ENCODE assay signal across 19 mouse cellular contexts in the genomic region with DNA sequence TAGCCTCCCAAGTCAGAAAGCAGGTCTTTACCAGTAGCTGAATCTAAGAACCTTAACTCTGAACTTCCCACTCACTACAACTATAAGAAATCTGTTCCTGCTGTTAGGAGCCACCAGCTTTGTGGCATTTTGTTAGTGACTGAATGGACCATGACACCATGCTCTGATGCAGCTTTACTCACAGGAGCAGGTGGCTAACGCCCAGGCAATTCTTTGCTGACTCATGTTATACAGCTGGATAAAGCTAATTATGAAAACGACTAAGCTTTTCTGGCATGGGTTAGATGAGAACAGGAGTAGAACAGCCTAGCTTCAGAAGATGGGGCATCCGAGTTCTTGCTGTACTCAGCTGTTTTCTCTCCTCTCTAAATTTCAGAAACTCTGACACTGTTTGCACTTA. TPM values are rescaled to one million over a fixed set of nuclear protein-coding genes. Genes with fewer than 3 reads are reported as not detected.
"Had no signal": no experiment of that assay in that cellular context is flagged by ENCODE, and none has a peak within 500 bp of the region (broad histone marks: within the 10 kb centered on the region; RNA-seq: fewer than 3 reads in every experiment).

No protein-coding gene starts in this region.

- DNase-seq: kidney, adult 2 months; kidney, postnatal 14 days; lung, embryonic 14.5 days; lung, postnatal 10 days; retina, postnatal 1 day; thymus, postnatal 36 days had no signal

- H3K27me3 ChIP-seq: limb, embryonic 15.5 days; neural tube, embryonic 13.5 days; stomach, embryonic 15.5 days had no signal

- H3K36me3 ChIP-seq: intestine, embryonic 15.5 days; kidney, embryonic 15.5 days; limb, embryonic 15.5 days; liver, embryonic 12.5 days; midbrain, embryonic 12.5 days; neural tube, embryonic 13.5 days; stomach, embryonic 15.5 days had no signal

- ATAC-seq: intestine, embryonic 15.5 days; liver, embryonic 12.5 days; midbrain, embryonic 16.5 days had no signal

- H3K4me3 ChIP-seq: intestine, embryonic 15.5 days; kidney, embryonic 15.5 days; left cerebral cortex, adult 2 months; limb, embryonic 15.5 days; liver, embryonic 12.5 days; megakaryocyte, embryonic 14.5 days; midbrain, embryonic 12.5 days; neural tube, embryonic 13.5 days; stomach, embryonic 15.5 days had no signal

RNA-seq across cellular contexts. Expression of a gene that starts 48.7 kb away (rescaled TPM):
- total RNA-seq: left cerebral cortex, adult 2 months had no signal
- polyA plus RNA-seq: large intestine, adult 2 months; liver, embryonic 12.5 days; liver, embryonic 16.5 days; macrophage; midbrain, embryonic 12.5 days had no signal
